Mouse (Mus musculus) layer of hippocampus, postnatal 10 days (tissue): ENCODE results near the gene Hivep3. TPM values are rescaled to one million over a fixed set of nuclear protein-coding genes. Genes with fewer than 3 reads are reported as not detected.
A peak's percentile ranks its signal among the peaks of the same experiment; 100 is the strongest.

ENCODE experiments used
- DNase-seq, 2 experiments: peaks; one replicate each; pipeline ENCODE4 v3.0.0; 2021; ENCODE audit warnings: low spot score in 2 of 2
- total RNA-seq, 2 experiments: library from RNA; stranded (reverse); gene quantifications; 2 replicates each; pipeline ENCODE4 v1.2.3; 2021

The Hivep3 gene
- total RNA-seq, 2 experiments from 2014 or later = 50.6 to 55.3 TPM

GRCm38 (mm10) chr4:120003006-120003405 lies 269.4 kb downstream of the Hivep3 start:
- no peak for DNase-seq

- no peak for DNase-seq
Observed at GRCm38 (mm10) chr4:120006046-120006445, 272.5 kb downstream of the Hivep3 start.

- no peak for DNase-seq
Observed at GRCm38 (mm10) chr4:120007889-120008288, 274.3 kb downstream of the Hivep3 start.

- no peak for DNase-seq
Observed at GRCm38 (mm10) chr4:120009151-120009550, 275.6 kb downstream of the Hivep3 start.

GRCm38 (mm10) chr4:120011788-120012187 lies 278.2 kb downstream of the Hivep3 start:
- no peak for DNase-seq

GRCm38 (mm10) chr4:120012891-120013290 lies 279.3 kb downstream of the Hivep3 start:
- no peak for DNase-seq

- peak; percentile 42 to 62 for DNase-seq
Observed at GRCm38 (mm10) chr4:120018426-120018825, 284.8 kb downstream of the Hivep3 start.

GRCm38 (mm10) chr4:120022392-120022791 lies 288.8 kb downstream of the Hivep3 start:
- no peak for DNase-seq

- DNase-seq = no peak
Observed at GRCm38 (mm10) chr4:120023221-120023840, 289.7 kb downstream of the Hivep3 start.

- peak; percentile 48 to 65 for DNase-seq
Observed at GRCm38 (mm10) chr4:120024071-120024470, 290.5 kb downstream of the Hivep3 start.

GRCm38 (mm10) chr4:120027671-120028070 lies 294.1 kb downstream of the Hivep3 start:
- DNase-seq = no peak

GRCm38 (mm10) chr4:120029937-120030336 lies 296.4 kb downstream of the Hivep3 start:
- no peak for DNase-seq

- DNase-seq = peak; percentile 66 to 71
Observed at GRCm38 (mm10) chr4:120032320-120032983, 298.9 kb downstream of the Hivep3 start.

- DNase-seq = no peak
Observed at GRCm38 (mm10) chr4:120032984-120033355, 299.4 kb downstream of the Hivep3 start.

GRCm38 (mm10) chr4:120036294-120036693 lies 302.7 kb downstream of the Hivep3 start:
- no peak for DNase-seq

GRCm38 (mm10) chr4:120037007-120037406 lies 303.4 kb downstream of the Hivep3 start:
- no peak for DNase-seq

GRCm38 (mm10) chr4:120041520-120041919 lies 307.9 kb downstream of the Hivep3 start:
- no peak for DNase-seq

GRCm38 (mm10) chr4:120042480-120042879 lies 308.9 kb downstream of the Hivep3 start:
- no peak for DNase-seq

GRCm38 (mm10) chr4:120044612-120045011 lies 311.0 kb downstream of the Hivep3 start:
- DNase-seq = no peak

GRCm38 (mm10) chr4:120045131-120045537 lies 311.6 kb downstream of the Hivep3 start:
- DNase-seq = peak; percentile 62 to 74

- DNase-seq = no peak
Observed at GRCm38 (mm10) chr4:120045871-120046270, 312.3 kb downstream of the Hivep3 start.

GRCm38 (mm10) chr4:120047060-120047459 lies 313.5 kb downstream of the Hivep3 start:
- DNase-seq = no peak

GRCm38 (mm10) chr4:120048274-120048673 lies 314.7 kb downstream of the Hivep3 start:
- no peak for DNase-seq
